In genomic region chr7:124347218-124348017, GRCm38 (mm10) we compare ENCODE assay signal across 8 mouse cellular contexts.
DNase-seq lines count a peak whose midpoint lies in the region; ATAC-seq and TF ChIP-seq lines count a peak whose summit lies in the region.
"Had no signal": no experiment of that assay in that cellular context is flagged by ENCODE, and none has a peak within 500 bp of the region (broad histone marks: within the 10 kb centered on the region; RNA-seq: fewer than 3 reads in every experiment).

No protein-coding gene starts in this region.

- no peak overlapping the region for H3K4me3 ChIP-seq in lung, adult 2 months (replicated peaks; ENCODE audit: extremely low read depth, low read depth, low read length)
- peak overlapping the region; percentile 20 for H3K4me3 ChIP-seq in hindbrain, embryonic 15.5 days
- H3K4me3 ChIP-seq: stomach, embryonic 15.5 days had no signal

- no peaks in the 10 kb centered on the region for H3K4me1 ChIP-seq in lung, adult 2 months (ENCODE audit: control insufficient read depth, insufficient read depth, low read length)
- H3K4me1 ChIP-seq in hindbrain, embryonic 15.5 days (replicated peaks) = peaks cover 13% of the 10 kb centered on the region
- H3K4me1 ChIP-seq: stomach, embryonic 15.5 days had no signal

- peak overlapping the region; percentile 31 for H3K27ac ChIP-seq in hindbrain, embryonic 15.5 days (replicated peaks)
- H3K27ac ChIP-seq: stomach, embryonic 15.5 days had no signal

- no peak for TF ChIP-seq CTCF in lung, adult 2 months (IDR thresholded peaks at IDR 0.05; ENCODE audit: insufficient read depth, low read length)

- peak overlapping the region; percentile 17; the same call in 1 of the 2 replicates for H3K9ac ChIP-seq in hindbrain, embryonic 15.5 days
- H3K9ac ChIP-seq: stomach, embryonic 15.5 days had no signal

- no peaks in the 10 kb centered on the region for H3K27me3 ChIP-seq in hindbrain, embryonic 15.5 days
- H3K27me3 ChIP-seq: stomach, embryonic 15.5 days had no signal

- WGBS in lung, adult 2 months = 26% methylated on average over 13 of the region's 13 CpGs
- 13% methylated on average over 13 of the region's 13 CpGs for whole genome bisulfite sequencing in hindbrain, embryonic 15.5 days

- peak overlapping the region; percentile 45 for H3K4me2 ChIP-seq in hindbrain, embryonic 15.5 days
- H3K4me2 ChIP-seq: stomach, embryonic 15.5 days had no signal

- no peaks in the 10 kb centered on the region for H3K9me3 ChIP-seq in hindbrain, embryonic 15.5 days
- H3K9me3 ChIP-seq: stomach, embryonic 15.5 days had no signal

- no peak for TF ChIP-seq POLR2A in lung, adult 2 months (IDR thresholded peaks at IDR 0.05; ENCODE audit: borderline replicate concordance, extremely low read depth, low read depth, low read length)

- ATAC-seq in hindbrain, embryonic 15.5 days (ENCODE audit: low FRiP score, low read depth) = peak; percentile 82
- ATAC-seq in activated CD4-positive, CD25-positive, alpha-beta regulatory T cell, adult 4 months = no peak

- no peaks in the 10 kb centered on the region for H3K36me3 ChIP-seq in hindbrain, embryonic 15.5 days
- H3K36me3 ChIP-seq: stomach, embryonic 15.5 days had no signal

- DNase-seq in lung, postnatal 10 days = peak; percentile 6
- no peak for DNase-seq in lung, adult 2 months
- peak; percentile 38 to 70 for DNase-seq in layer of hippocampus, adult 18-20 months (ENCODE audit: low spot score in 2 of 2)
- DNase-seq in retina, embryonic 14.5 days (ENCODE audit: low spot score) = peak; percentile 23
- DNase-seq in ovary, postnatal 14 days (ENCODE audit: low spot score) = no peak

Comparison
In these comparisons a context has a peak if more than half of its experiments do, and no peak if none do; other contexts are left out.
1. DNase-seq: peak in lung, postnatal 10 days (single experiment), layer of hippocampus, adult 18-20 months (2 of 2) and retina, embryonic 14.5 days (single experiment); none in lung, adult 2 months (single experiment) and ovary, postnatal 14 days (single experiment).